Mouse (Mus musculus): ENCODE data around the gene Olfr1154. TPM values are rescaled to one million over a fixed set of nuclear protein-coding genes. Genes with fewer than 3 reads are reported as not detected.

The Olfr1154 gene
- polyA plus RNA-seq (2015; fragmentation: Nextera tagmentation; extraction: Ambion mirVana): not detected in 2 replicates

GRCm38 (mm10) chr2:87905066-87905465, at the start of gene Olfr1154:
TSS of gene Olfr1154 (minus strand) at chr2:87905166.

GRCm38 (mm10) chr2:87953000-87953399, 48.0 kb upstream of the Olfr1154 start, which contains the start of gene Olfr1156:
TSS of gene Olfr1156 (minus strand) at chr2:87953100.

GRCm38 (mm10) chr2:87945037-87945436, 40.1 kb upstream of the Olfr1154 start, which contains the start of gene Olfr1155:
TSS of gene Olfr1155 (minus strand) at chr2:87945137.

GRCm38 (mm10) chr2:87894662-87895061, 10.3 kb downstream of the Olfr1154 start, which contains the start of gene Olfr1153:
TSS of gene Olfr1153 (plus strand) at chr2:87894962.

GRCm38 (mm10) chr2:87866192-87866591, 38.8 kb downstream of the Olfr1154 start, which contains the start of gene Olfr1152:
TSS of gene Olfr1152 (plus strand) at chr2:87866492.

GRCm38 (mm10) chr2:87855562-87855961, 49.4 kb downstream of the Olfr1154 start, which contains the start of gene Olfr1151:
TSS of gene Olfr1151 (plus strand) at chr2:87855862.

Other genes with a start within 250 kb of the Olfr1154 start
- gene Olfr1134, start 246.7 kb downstream of the Olfr1154 start, polyA plus RNA-seq (2015; fragmentation: Nextera tagmentation; extraction: Ambion mirVana): not detected in 2 replicates
- not detected in 2 replicates for gene Olfr1135, start 231.5 kb downstream of the Olfr1154 start, polyA plus RNA-seq (2015; fragmentation: Nextera tagmentation; extraction: Ambion mirVana)
- gene Olfr1136, start 211.2 kb downstream of the Olfr1154 start, polyA plus RNA-seq (2015; fragmentation: Nextera tagmentation; extraction: Ambion mirVana): not detected in 2 replicates
- not detected in 2 replicates for gene Olfr1137, start 192.0 kb downstream of the Olfr1154 start, polyA plus RNA-seq (2015; fragmentation: Nextera tagmentation; extraction: Ambion mirVana)
- gene Olfr1138, start 165.2 kb downstream of the Olfr1154 start, polyA plus RNA-seq (2015; fragmentation: Nextera tagmentation; extraction: Ambion mirVana): not detected in 2 replicates
- not detected in 2 replicates for gene Olfr1140, start 161.4 kb downstream of the Olfr1154 start, polyA plus RNA-seq (2015; fragmentation: Nextera tagmentation; extraction: Ambion mirVana)
- gene Olfr1141, start 151.2 kb downstream of the Olfr1154 start, polyA plus RNA-seq (2015; fragmentation: Nextera tagmentation; extraction: Ambion mirVana): not detected in 2 replicates
- not detected in 2 replicates for gene Olfr152, start 125.7 kb downstream of the Olfr1154 start, polyA plus RNA-seq (2015; fragmentation: Nextera tagmentation; extraction: Ambion mirVana)
- gene Olfr1143, start 104.6 kb downstream of the Olfr1154 start, polyA plus RNA-seq (2015; fragmentation: Nextera tagmentation; extraction: Ambion mirVana): not detected in 2 replicates
- not detected in 2 replicates for gene Olfr1145, start 95.3 kb downstream of the Olfr1154 start, polyA plus RNA-seq (2015; fragmentation: Nextera tagmentation; extraction: Ambion mirVana)
- not detected in 2 replicates for gene Olfr1148, start 74.6 kb downstream of the Olfr1154 start, polyA plus RNA-seq (2015; fragmentation: Nextera tagmentation; extraction: Ambion mirVana)
- not detected in 2 replicates for gene Olfr1150-ps1, start 61.2 kb downstream of the Olfr1154 start, polyA plus RNA-seq (2015; fragmentation: Nextera tagmentation; extraction: Ambion mirVana)
- not detected in 2 replicates for gene Olfr1151, start 49.3 kb downstream of the Olfr1154 start, polyA plus RNA-seq (2015; fragmentation: Nextera tagmentation; extraction: Ambion mirVana)
- gene Olfr1152, start 38.7 kb downstream of the Olfr1154 start, polyA plus RNA-seq (2015; fragmentation: Nextera tagmentation; extraction: Ambion mirVana): not detected in 2 replicates
- gene Olfr1153, start 10.2 kb downstream of the Olfr1154 start, polyA plus RNA-seq (2015; fragmentation: Nextera tagmentation; extraction: Ambion mirVana): not detected in 2 replicates
- not detected in 2 replicates for gene Olfr1155, start 40.0 kb upstream of the Olfr1154 start, polyA plus RNA-seq (2015; fragmentation: Nextera tagmentation; extraction: Ambion mirVana)
- gene Olfr1156, start 47.9 kb upstream of the Olfr1154 start, polyA plus RNA-seq (2015; fragmentation: Nextera tagmentation; extraction: Ambion mirVana): not detected in 2 replicates
- gene Olfr1157, start 63.1 kb upstream of the Olfr1154 start, polyA plus RNA-seq (2015; fragmentation: Nextera tagmentation; extraction: Ambion mirVana): not detected in 2 replicates
- not detected in 2 replicates for gene Olfr74, start 69.5 kb upstream of the Olfr1154 start, polyA plus RNA-seq (2015; fragmentation: Nextera tagmentation; extraction: Ambion mirVana)
- not detected in 2 replicates for gene Olfr1158, start 84.9 kb upstream of the Olfr1154 start, polyA plus RNA-seq (2015; fragmentation: Nextera tagmentation; extraction: Ambion mirVana)
- gene Olfr1160, start 103.1 kb upstream of the Olfr1154 start, polyA plus RNA-seq (2015; fragmentation: Nextera tagmentation; extraction: Ambion mirVana): not detected in 2 replicates
- gene Olfr1161, start 117.6 kb upstream of the Olfr1154 start, polyA plus RNA-seq (2015; fragmentation: Nextera tagmentation; extraction: Ambion mirVana): not detected in 2 replicates
- 0.04 TPM in 1 of 2 replicates, not detected in the other for gene Olfr73, start 132.5 kb upstream of the Olfr1154 start, polyA plus RNA-seq (2015; fragmentation: Nextera tagmentation; extraction: Ambion mirVana)
- gene Olfr1162, start 146.0 kb upstream of the Olfr1154 start, polyA plus RNA-seq (2015; fragmentation: Nextera tagmentation; extraction: Ambion mirVana): not detected in 2 replicates
- gene Olfr1163, start 166.7 kb upstream of the Olfr1154 start, polyA plus RNA-seq (2015; fragmentation: Nextera tagmentation; extraction: Ambion mirVana): not detected in 2 replicates
- gene Olfr1164, start 188.8 kb upstream of the Olfr1154 start, polyA plus RNA-seq (2015; fragmentation: Nextera tagmentation; extraction: Ambion mirVana): not detected in 2 replicates
- not detected in 2 replicates for gene Olfr1166, start 223.1 kb upstream of the Olfr1154 start, polyA plus RNA-seq (2015; fragmentation: Nextera tagmentation; extraction: Ambion mirVana)

Data from adrenal gland, postnatal 0 days (tissue).